ENCODE assay signal across 12 mouse cellular contexts in the genomic region with DNA sequence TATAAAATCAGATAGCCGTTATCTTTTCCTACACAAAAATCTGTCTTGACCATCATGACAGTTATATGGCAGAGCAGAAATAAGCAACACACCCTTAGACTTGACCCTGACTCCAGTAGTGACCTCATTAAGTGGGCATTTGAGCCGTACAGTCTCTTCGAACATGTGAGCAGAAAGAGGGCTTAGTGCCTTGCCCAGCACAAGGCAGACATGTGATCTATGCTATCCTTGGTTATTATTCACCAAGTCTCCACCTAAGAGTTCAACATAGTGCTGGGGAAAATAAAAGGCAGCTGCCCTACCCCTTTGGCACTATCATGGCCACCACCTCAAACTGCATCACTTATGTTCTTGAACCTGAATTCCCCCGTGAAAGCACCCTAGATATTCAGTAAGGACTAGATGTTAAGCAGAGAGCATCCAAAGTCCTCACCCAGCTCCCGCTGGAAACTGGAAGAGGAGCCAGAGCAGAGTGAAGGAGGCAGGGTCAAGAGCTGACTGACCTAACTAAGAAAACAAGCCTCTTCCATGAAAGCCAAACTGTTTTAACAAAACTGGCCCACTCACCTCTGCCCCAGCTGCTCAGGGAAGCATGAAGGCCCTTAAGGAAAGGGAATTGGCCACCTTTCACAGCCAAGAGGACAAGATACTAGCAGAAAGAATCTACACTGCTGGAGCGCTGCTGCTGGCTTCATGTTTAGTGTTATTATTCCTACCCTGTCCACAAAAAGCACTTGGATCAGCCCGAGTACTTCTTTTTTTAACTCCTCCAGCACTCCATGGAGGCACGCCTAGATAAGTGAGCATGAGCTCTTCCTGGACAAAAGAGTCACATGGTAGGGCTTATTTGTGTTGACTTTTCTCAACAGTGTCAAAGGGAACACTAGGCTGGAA. TPM values are rescaled to one million over a fixed set of nuclear protein-coding genes. Genes with fewer than 3 reads are reported as not detected.
DNase-seq lines count a peak whose midpoint lies in the region; ATAC-seq and TF ChIP-seq lines count a peak whose summit lies in the region.
"Had no signal": no experiment of that assay in that cellular context is flagged by ENCODE, and none has a peak within 500 bp of the region (broad histone marks: within the 10 kb centered on the region; RNA-seq: fewer than 3 reads in every experiment).

No protein-coding gene starts in this region.

- H3K36me3 ChIP-seq in heart, embryonic 12.5 days, result no peaks in the 10 kb centered on the region
- H3K36me3 ChIP-seq: embryonic facial prominence, embryonic 13.5 days; lung, embryonic 15.5 days; midbrain, embryonic 15.5 days had no signal

- DNase-seq in left cerebral cortex, adult 2 months (ENCODE audit: extremely low spot score in 1 of 2, low spot score in 2 of 2), result no peak
- no peak for DNase-seq in left cerebral cortex, adult 11 months (ENCODE audit: low spot score)
- DNase-seq in kidney, adult 9 months, result peak; percentile 84
- peak; percentile 8 for DNase-seq in yolk sac, embryonic 10.5 days (ENCODE audit: low spot score)
- no peak for DNase-seq in thymus, adult 18-20 months
- no peak for DNase-seq in cerebellum, adult 11-12 months
- DNase-seq: left cerebral cortex, postnatal 4 days had no signal

- peak overlapping the region; percentile 47 for H3K4me2 ChIP-seq in heart, embryonic 12.5 days
- H3K4me2 ChIP-seq: embryonic facial prominence, embryonic 13.5 days; lung, embryonic 15.5 days; midbrain, embryonic 15.5 days had no signal

- WGBS in heart, embryonic 12.5 days, result 45% methylated on average over 8 of the region's 8 CpGs

- no peak overlapping the region for H3K4me3 ChIP-seq in left cerebral cortex, adult 2 months
- H3K4me3 ChIP-seq in heart, embryonic 12.5 days, result no peak overlapping the region
- H3K4me3 ChIP-seq: embryonic facial prominence, embryonic 13.5 days; lung, embryonic 15.5 days; midbrain, embryonic 15.5 days had no signal

- intact Hi-C loops in left cerebral cortex, adult 2 months (cut with DNase I), result no loop called here

- peak overlapping the region; percentile 38; the same call in 1 of the 2 replicates for H3K27ac ChIP-seq in left cerebral cortex, adult 2 months
- H3K27ac ChIP-seq in heart, embryonic 12.5 days (ENCODE audit: poor library complexity, severe bottlenecking), result peak overlapping the region; percentile 82
- H3K27ac ChIP-seq: embryonic facial prominence, embryonic 13.5 days; lung, embryonic 15.5 days; midbrain, embryonic 15.5 days had no signal

- peaks cover 29% of the 10 kb centered on the region for H3K4me1 ChIP-seq in heart, embryonic 12.5 days (replicated peaks)
- H3K4me1 ChIP-seq: embryonic facial prominence, embryonic 13.5 days; midbrain, embryonic 15.5 days had no signal

- no peaks in the 10 kb centered on the region for H3K27me3 ChIP-seq in heart, embryonic 12.5 days (replicated peaks)
- H3K27me3 ChIP-seq: embryonic facial prominence, embryonic 13.5 days; lung, embryonic 15.5 days; midbrain, embryonic 15.5 days had no signal

- no peak for TF ChIP-seq CTCF in left cerebral cortex, adult 2 months (IDR thresholded peaks at IDR 0.05)

- ATAC-seq in heart, embryonic 12.5 days (ENCODE audit: insufficient number of reproducible peaks, low FRiP score), result peak; percentile 44; the same call in 1 of the 2 replicates
- ATAC-seq: forebrain, embryonic 16.5 days; midbrain, embryonic 15.5 days had no signal

- H3K9me3 ChIP-seq in heart, embryonic 12.5 days (replicated peaks), result 0 out of 2 replicates have a peak, but pooled peaks cover under 1% of the 10 kb centered on the region
- H3K9me3 ChIP-seq: embryonic facial prominence, embryonic 13.5 days; lung, embryonic 15.5 days; midbrain, embryonic 15.5 days had no signal

- H3K9ac ChIP-seq in heart, embryonic 12.5 days, result no peak overlapping the region
- H3K9ac ChIP-seq: embryonic facial prominence, embryonic 13.5 days; lung, embryonic 15.5 days; midbrain, embryonic 15.5 days had no signal

RNA-seq across cellular contexts. Expression of gene Large1, which starts 40.4 kb away (rescaled TPM):
- 100 to 1,000 TPM; 144 to 159 TPM for total RNA-seq in left cerebral cortex, adult 2 months (2021)
- 8.2 and 8.7 TPM in 2 replicates for polyA plus RNA-seq in heart, embryonic 12.5 days (2016; fragmentation: Nextera tagmentation; extraction: Ambion mirVana)

Comparison
In these comparisons a context has a peak if more than half of its experiments do, and no peak if none do; other contexts are left out.
1. DNase-seq: peak in kidney, adult 9 months (single experiment) and yolk sac, embryonic 10.5 days (single experiment); none in left cerebral cortex, adult 2 months (0 of 2), left cerebral cortex, adult 11 months (single experiment), thymus, adult 18-20 months (0 of 2) and cerebellum, adult 11-12 months (single experiment).